Mouse (Mus musculus) midbrain, postnatal 0 days (tissue): ENCODE results near the gene Snd1. TPM values are rescaled to one million over a fixed set of nuclear protein-coding genes. Genes with fewer than 3 reads are reported as not detected.
A peak's percentile ranks its signal among the peaks of the same experiment; 100 is the strongest.

Experiments used
- ATAC-seq: fragments of 200-750 bp; cut with Nextera tagmentation; 2 replicates; pipeline ENCODE4 v1.8.0; 2017; ENCODE audit warnings: moderate number of reproducible peaks, mild to moderate bottlenecking, moderate TSS enrichment, moderate library complexity; ENCODE audit not compliant: low FRiP score
- DNase-seq: peaks from one replicate; pipeline ENCODE4 v3.0.0-alpha.2; 2015; ENCODE audit warnings: low spot score
- H3K27ac ChIP-seq: fragments of 300-500 bp; sonication (generic); 2 replicates; pipeline ENCODE4 v1.5.1; 2014; ENCODE audit warnings: low read depth, mild to moderate bottlenecking, low read length, mixed read lengths
- H3K27me3 ChIP-seq: fragments of 300-500 bp; sonication (generic); 2 replicates; pipeline ENCODE4 v1.6.1; 2014; ENCODE audit warnings: low read length, control low read depth, mixed read lengths; ENCODE audit not compliant: insufficient read depth
- H3K36me3 ChIP-seq: fragments of 300-500 bp; sonication (generic); 2 replicates; pipeline ENCODE4 v1.6.1; 2014; ENCODE audit warnings: low read length, control low read depth, mixed read lengths; ENCODE audit not compliant: insufficient read depth
- H3K4me1 ChIP-seq: fragments of 300-500 bp; sonication (generic); 2 replicates; pipeline ENCODE4 v1.6.1; 2014; ENCODE audit warnings: mild to moderate bottlenecking, control low read depth, antibody characterized with exemption, low read length, mixed read lengths; ENCODE audit not compliant: insufficient read depth
- H3K4me2 ChIP-seq: fragments of 300-500 bp; sonication (generic); 2 replicates; pipeline ENCODE4 v1.6.1; 2014; ENCODE audit warnings: low read depth, mild to moderate bottlenecking, low read length, mixed read lengths; ENCODE audit not compliant: poor library complexity, severe bottlenecking
- H3K4me3 ChIP-seq: fragments of 300-500 bp; sonication (generic); 2 replicates; pipeline ENCODE4 v1.5.1; 2014; ENCODE audit warnings: low read depth, mild to moderate bottlenecking, low read length, moderate library complexity
- H3K9ac ChIP-seq: fragments of 300-500 bp; sonication (generic); replicated peaks from 2 replicates; pipeline ENCODE4 v1.6.1; 2014; ENCODE audit warnings: mild to moderate bottlenecking, low read length, moderate library complexity, mixed read lengths; ENCODE audit not compliant: poor library complexity, severe bottlenecking
- H3K9me3 ChIP-seq: fragments of 300-500 bp; sonication (generic); 2 replicates; pipeline ENCODE4 v1.6.1; 2016; ENCODE audit warnings: low read length, control low read depth
- CTCF ChIP-seq: IDR thresholded peaks from 2 replicates; pipeline ENCODE4 v1.5.1; 2016; ENCODE audit warnings: antibody characterized with exemption, mild to moderate bottlenecking
- WGBS: fragments of 180-500 bp; shearing (Covaris S2); extraction: QIAGEN DNeasy Blood & Tissue Kit; methylation state at CpG from one replicate; pipeline ENCODE4 v1.1.7; 2014; 5-methylcytosine and 5-hydroxymethylcytosine counted together
- polyA plus RNA-seq: library from polyadenylated mRNA; unstranded; fragments of >200 nt; fragmentation: Nextera tagmentation; extraction: Ambion mirVana; gene quantifications from 2 replicates; pipeline ENCODE4 v1.2.1, GENCODE M21; 2015
- total RNA-seq: library from RNA; depleted of rRNA; stranded (reverse); fragments of >200 nt; gene quantifications from 2 replicates; pipeline ENCODE4 v1.2.3, GENCODE M21; 2014

Snd1 gene
- total and polyA plus RNA-seq, 2 experiments from 2014 or later, result 70.6 to 81.1 TPM

- H3K4me3 ChIP-seq, result no peak overlapping the region
- no peak overlapping the region for H3K27ac ChIP-seq
- TF ChIP-seq CTCF, result no peak
- H3K36me3 ChIP-seq, result no peaks in the 10 kb centered on the region
- DNase-seq, result no peak
- H3K4me1 ChIP-seq, result no peaks in the 10 kb centered on the region
- no peak for ATAC-seq
- H3K9me3 ChIP-seq, result no peaks in the 10 kb centered on the region
- 85% methylated on average over 3 of the region's 3 CpGs for WGBS
- H3K9ac ChIP-seq, result no peak overlapping the region
- no peaks in the 10 kb centered on the region for H3K27me3 ChIP-seq
- no peak overlapping the region for H3K4me2 ChIP-seq
Observed at GRCm38 (mm10) chr6:28974498-28974897, 499.6 kb downstream of the Snd1 start.

GRCm38 (mm10) chr6:28975106-28975505 lies 500.2 kb downstream of the Snd1 start:
- ATAC-seq (no peak), DNase-seq (peak; percentile 73)
- no peak overlapping the region for H3K9ac ChIP-seq
- H3K36me3 ChIP-seq, result no peaks in the 10 kb centered on the region
- H3K27me3 ChIP-seq, result no peaks in the 10 kb centered on the region
- H3K9me3 ChIP-seq, result no peaks in the 10 kb centered on the region
- no peak overlapping the region for H3K4me2 ChIP-seq
- no peak overlapping the region for H3K27ac ChIP-seq
- 65% methylated on average over 1 of the region's 1 CpGs for WGBS
- no peak overlapping the region for H3K4me3 ChIP-seq
- H3K4me1 ChIP-seq, result peaks cover 2% of the 10 kb centered on the region; the same call in 1 of the 2 replicates
- TF ChIP-seq CTCF, result 0 out of 2 replicates have a peak, but pooled peaks have one; percentile 3

GRCm38 (mm10) chr6:28978031-28978430 lies 503.1 kb downstream of the Snd1 start:
- no peak overlapping the region for H3K27ac ChIP-seq
- peaks cover 9% of the 10 kb centered on the region; the same call in 1 of the 2 replicates for H3K4me1 ChIP-seq
- no peaks in the 10 kb centered on the region for H3K9me3 ChIP-seq
- WGBS, result 47% methylated on average over 5 of the region's 5 CpGs
- H3K27me3 ChIP-seq, result no peaks in the 10 kb centered on the region
- ATAC-seq (no peak), DNase-seq (no peak)
- no peaks in the 10 kb centered on the region for H3K36me3 ChIP-seq
- no peak overlapping the region for H3K9ac ChIP-seq
- no peak for TF ChIP-seq CTCF
- H3K4me3 ChIP-seq, result no peak overlapping the region
- H3K4me2 ChIP-seq, result no peak overlapping the region

GRCm38 (mm10) chr6:28978881-28979280 lies 503.9 kb downstream of the Snd1 start:
- no peak for ATAC-seq

GRCm38 (mm10) chr6:28979586-28979985 lies 504.6 kb downstream of the Snd1 start:
- ATAC-seq (no peak), DNase-seq (no peak)
- H3K9ac ChIP-seq, result no peak overlapping the region
- H3K27ac ChIP-seq, result no peak overlapping the region
- no peak overlapping the region for H3K4me3 ChIP-seq
- no peaks in the 10 kb centered on the region for H3K9me3 ChIP-seq
- TF ChIP-seq CTCF, result no peak
- WGBS, result 74% methylated on average over 8 of the region's 8 CpGs
- H3K36me3 ChIP-seq, result no peaks in the 10 kb centered on the region
- H3K27me3 ChIP-seq, result no peaks in the 10 kb centered on the region; the same call in 1 of the 2 replicates
- H3K4me2 ChIP-seq, result peak overlapping the region; percentile 95; the same call in 1 of the 2 replicates
- peaks cover 9% of the 10 kb centered on the region; the same call in 1 of the 2 replicates for H3K4me1 ChIP-seq

More at GRCm38 (mm10) chr6:28978881-28979280, 503.9 kb downstream of the Snd1 start:
- peaks cover 9% of the 10 kb centered on the region; the same call in 1 of the 2 replicates for H3K4me1 ChIP-seq
- DNase-seq, result no peak
- no peak overlapping the region for H3K9ac ChIP-seq
- no peaks in the 10 kb centered on the region for H3K36me3 ChIP-seq
- no peak overlapping the region for H3K27ac ChIP-seq
- H3K27me3 ChIP-seq, result no peaks in the 10 kb centered on the region
- H3K4me2 ChIP-seq, result no peak overlapping the region
- 84% methylated on average over 3 of the region's 3 CpGs for WGBS
- no peak for TF ChIP-seq CTCF
- H3K9me3 ChIP-seq, result no peaks in the 10 kb centered on the region
- no peak overlapping the region for H3K4me3 ChIP-seq

- Histone ChIP-seq H3K4me2 (peak overlapping the region; percentile 95), H3K9ac (peak overlapping the region; percentile 74), H3K27ac (0 out of 2 replicates have a peak overlapping the region, but pooled peaks have one; percentile 26), H3K4me1 (peaks cover 9% of the 10 kb centered on the region; the same call in 1 of the 2 replicates), H3K27me3 (no peaks in the 10 kb centered on the region; the same call in 1 of the 2 replicates), H3K4me3 (peak overlapping the region; percentile 54), H3K36me3 (no peaks in the 10 kb centered on the region), H3K9me3 (no peaks in the 10 kb centered on the region)
- DNase-seq (peak; percentile 60), ATAC-seq (no peak)
- WGBS, result 4% methylated on average over 12 of the region's 14 CpGs
- TF ChIP-seq CTCF, result no peak
Observed at GRCm38 (mm10) chr6:28980219-28980618, 505.3 kb downstream of the Snd1 start.
